Mouse (Mus musculus) erythroblast, embryonic 14.5 days (primary cell): ENCODE measurements around the gene Mesd.

Experiments
- GATA1 ChIP-seq: IDR thresholded peaks from 2 replicates; pipeline ENCODE4 v1.6.1; 2012; ENCODE audit warnings: low read length, inconsistent platforms, mixed read lengths
- TAL1 ChIP-seq: IDR thresholded peaks from 3 replicates; pipeline ENCODE4 v1.6.1; 2012; ENCODE audit warnings: low read length, inconsistent platforms, mixed read lengths

- TF ChIP-seq TAL1 (no peak), GATA1 (no peak)
Measured at GRCm38 (mm10) chr7:83842486-83843259, 41.6 kb upstream of the Mesd start.
